Mouse (Mus musculus): ENCODE data around the gene Mpc1. TPM values are rescaled to one million over a fixed set of nuclear protein-coding genes. Genes with fewer than 3 reads are reported as not detected.
"Not testable (repeated sequence)": the region's sequence is repeated elsewhere in the genome, so short reads cannot be mapped to it uniquely, and the experiment has no call there.

The Mpc1 gene
- polyA plus RNA-seq, 1 experiment from 2014 or later: 166 TPM

DNA sequence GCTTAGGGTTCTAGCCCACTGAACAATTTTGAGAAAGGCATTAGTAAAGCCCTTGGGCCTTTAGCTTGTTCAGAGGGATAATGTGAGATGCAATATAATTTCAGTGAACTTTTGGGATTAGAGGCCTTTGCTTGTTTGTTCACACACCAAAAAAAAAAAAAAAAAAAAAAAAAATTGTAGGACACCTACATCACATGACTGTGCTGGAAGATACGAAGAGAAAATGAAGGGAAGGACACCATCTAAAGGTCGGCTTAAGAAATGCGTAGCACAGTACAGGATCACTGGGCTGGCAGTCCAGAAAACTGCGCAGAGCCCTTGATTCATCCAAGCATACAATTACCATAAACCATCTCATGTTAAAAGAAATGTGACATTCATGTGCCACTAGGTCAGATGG lies 18.8 kb downstream of the Mpc1 start:
- no peak overlapping the region for H3K4me2 ChIP-seq
- H3K9ac ChIP-seq: no peak overlapping the region
- H3K4me1 ChIP-seq (replicated peaks): no peaks in the 10 kb centered on the region
- peaks cover 4% of the 10 kb centered on the region; the same call in 1 of the 2 replicates for H3K27me3 ChIP-seq (replicated peaks)
- no peaks in the 10 kb centered on the region for H3K9me3 ChIP-seq (replicated peaks)
- H3K4me3 ChIP-seq: no peak overlapping the region
- H3K27ac ChIP-seq (ENCODE audit: poor library complexity, severe bottlenecking): no peak overlapping the region
- ATAC-seq (ENCODE audit: insufficient number of reproducible peaks, low FRiP score): no peak
- peaks cover 6% of the 10 kb centered on the region for H3K36me3 ChIP-seq
- 74% methylated on average over 4 of the region's 4 CpGs for WGBS

DNA sequence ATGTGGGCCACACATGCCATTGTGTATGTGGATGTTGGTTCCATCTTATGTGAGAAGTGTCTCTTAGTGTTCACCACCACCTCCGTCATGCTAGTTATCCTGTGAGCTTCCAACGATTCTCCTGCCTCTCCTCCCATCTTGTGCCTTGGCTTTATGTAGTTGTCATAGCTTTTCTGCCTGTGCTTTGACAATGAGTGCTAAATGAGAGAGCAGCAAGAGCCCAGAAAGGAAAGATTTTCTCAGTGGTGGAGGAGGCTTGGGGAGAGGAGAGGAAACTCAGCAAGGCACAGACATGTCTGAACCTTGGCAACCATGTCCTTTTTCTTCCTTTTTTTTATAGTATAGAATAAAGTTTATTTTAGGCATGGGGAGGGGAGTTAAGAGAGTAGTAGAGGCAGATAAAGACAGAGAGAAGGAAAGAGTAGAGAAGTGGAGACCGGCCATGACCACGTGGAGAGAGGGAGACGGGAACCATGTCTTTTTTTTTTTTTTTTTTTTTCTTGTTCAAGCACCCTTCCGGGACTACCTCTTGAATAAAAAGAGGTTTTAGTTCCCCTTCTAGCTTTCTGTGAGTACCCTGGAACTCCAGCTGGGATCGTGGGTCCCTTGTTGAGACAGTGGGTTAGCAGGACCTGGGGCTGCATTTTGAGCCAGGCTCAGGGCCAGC lies 20.2 kb downstream of the Mpc1 start:
- Histone ChIP-seq H3K36me3 (peaks cover 3% of the 10 kb centered on the region), H3K9me3 (replicated peaks) (no peaks in the 10 kb centered on the region), H3K4me3 (no peak overlapping the region), H3K4me2 (no peak overlapping the region), H3K27me3 (replicated peaks) (peaks cover 4% of the 10 kb centered on the region; the same call in 1 of the 2 replicates), H3K4me1 (replicated peaks) (no peaks in the 10 kb centered on the region), H3K9ac (no peak overlapping the region), H3K27ac (ENCODE audit: poor library complexity, severe bottlenecking) (no peak overlapping the region)
- 64% methylated on average over 7 of the region's 7 CpGs for WGBS
- no peak for ATAC-seq (ENCODE audit: insufficient number of reproducible peaks, low FRiP score)

DNA sequence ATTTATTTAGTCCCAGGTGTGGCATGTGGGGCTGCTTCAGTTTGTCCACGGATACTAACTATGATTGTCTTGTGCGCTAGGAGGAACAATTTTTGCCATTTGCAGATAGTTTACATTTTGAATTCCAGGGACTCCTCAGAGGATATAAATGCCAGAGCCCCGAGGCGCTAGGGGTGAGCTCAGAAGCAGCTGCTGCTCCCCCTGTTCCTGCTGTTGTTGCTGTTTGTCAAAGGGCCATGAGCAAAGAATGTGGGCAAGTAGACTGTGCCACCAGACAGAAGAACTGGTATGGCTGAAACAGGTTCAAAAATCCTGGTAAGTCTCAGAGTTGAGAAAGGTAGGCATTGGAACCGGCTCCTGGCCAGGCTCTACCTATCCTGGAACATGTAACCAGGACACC lies 21.0 kb downstream of the Mpc1 start:
- 65% methylated on average over 5 of the region's 5 CpGs for WGBS

DNA sequence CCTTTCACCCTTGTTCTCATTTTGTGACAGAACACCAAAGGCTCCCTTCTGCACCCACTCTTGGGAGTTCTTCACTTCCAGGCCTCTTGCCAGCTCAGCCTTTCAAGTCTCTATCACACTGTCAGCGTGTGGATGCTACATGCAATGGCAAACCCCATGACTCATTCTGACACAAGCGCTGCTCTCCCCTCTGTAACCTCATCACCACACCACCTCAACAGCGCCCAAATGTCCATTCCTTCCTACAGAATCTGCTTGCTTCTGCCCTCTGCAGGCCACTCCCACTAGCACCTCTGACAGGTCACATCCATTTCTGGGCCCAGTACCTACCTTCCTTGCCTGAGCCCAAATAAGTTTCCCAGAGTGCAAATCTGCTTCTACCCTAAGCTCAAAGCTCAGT lies 23.1 kb downstream of the Mpc1 start:
- H3K27ac ChIP-seq (ENCODE audit: poor library complexity, severe bottlenecking): no peak overlapping the region
- 23% methylated on average over 3 of the region's 3 CpGs for WGBS

More for the DNA sequence above, 21.0 kb downstream of the Mpc1 start:
- peaks cover 4% of the 10 kb centered on the region; the same call in 1 of the 2 replicates for H3K27me3 ChIP-seq (replicated peaks)
- H3K9me3 ChIP-seq (replicated peaks): no peaks in the 10 kb centered on the region
- H3K27ac ChIP-seq (ENCODE audit: poor library complexity, severe bottlenecking): no peak overlapping the region
- H3K4me3 ChIP-seq: no peak overlapping the region
- no peak overlapping the region for H3K4me2 ChIP-seq
- no peak overlapping the region for H3K9ac ChIP-seq
- no peak for ATAC-seq (ENCODE audit: insufficient number of reproducible peaks, low FRiP score)
- no peaks in the 10 kb centered on the region for H3K36me3 ChIP-seq
- H3K4me1 ChIP-seq (replicated peaks): no peaks in the 10 kb centered on the region

DNA sequence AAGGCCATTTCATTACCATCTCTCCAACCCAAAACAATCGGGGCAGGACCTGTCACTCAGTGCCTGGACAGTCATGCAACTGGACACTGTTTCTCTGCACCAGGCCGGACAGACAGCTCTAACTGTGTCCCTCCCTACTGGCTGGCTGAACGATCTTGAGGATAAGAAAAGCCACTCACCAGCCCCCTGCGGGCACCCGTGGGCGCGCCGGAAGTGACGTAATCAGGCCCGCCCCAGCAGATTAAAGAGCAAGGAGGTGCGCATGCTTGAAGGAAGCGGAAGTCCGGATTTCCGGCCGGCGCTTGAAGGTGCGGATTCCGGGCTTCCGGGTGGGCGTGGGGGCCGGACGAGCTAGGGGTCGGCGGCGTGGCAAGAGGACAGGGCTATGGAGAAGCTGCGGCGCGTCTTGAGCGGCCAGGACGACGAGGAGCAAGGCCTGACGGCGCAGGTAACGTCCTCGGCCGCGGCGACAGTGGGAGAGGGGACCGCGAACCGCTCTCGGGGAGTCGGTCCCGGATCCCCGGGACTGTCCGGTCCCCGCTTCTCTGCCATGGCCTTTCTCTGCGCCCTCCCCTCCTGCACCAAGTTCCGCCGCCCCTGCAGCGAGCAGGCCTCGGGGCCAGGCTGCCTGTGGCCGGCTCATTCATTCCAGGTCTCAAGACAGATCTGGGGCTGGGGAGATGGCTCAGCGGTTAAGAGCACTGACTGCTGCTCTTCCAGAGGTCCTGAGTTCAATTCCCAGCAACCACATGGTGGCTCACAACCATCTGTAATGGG lies 28.3 kb downstream of the Mpc1 start, which contains the start of gene Sft2d1:
Sft2d1 (plus strand) TSS at position 265 of the 777 bp plus-strand sequence.
- Histone ChIP-seq H3K9me3 (replicated peaks) (no peaks in the 10 kb centered on the region), H3K4me2 (peak within 1 kb of the TSS; percentile 78), H3K4me1 (replicated peaks) (peaks cover 17% of the 10 kb centered on the region), H3K27me3 (replicated peaks) (no peaks in the 10 kb centered on the region), H3K4me3 (peak within 1 kb of the TSS; percentile 93), H3K36me3 (no peaks in the 10 kb centered on the region), H3K9ac (peak within 1 kb of the TSS; percentile 88), H3K27ac (ENCODE audit: poor library complexity, severe bottlenecking) (peak within 1 kb of the TSS; percentile 30; the same call in 1 of the 2 replicates)
- under 1% methylated on average over 54 of the region's 54 CpGs for WGBS
- ATAC-seq (ENCODE audit: insufficient number of reproducible peaks, low FRiP score): peak; percentile 94

More for the DNA sequence above, 23.1 kb downstream of the Mpc1 start:
- Histone ChIP-seq H3K4me1 (replicated peaks) (no peaks in the 10 kb centered on the region), H3K27me3 (replicated peaks) (peaks cover 4% of the 10 kb centered on the region; the same call in 1 of the 2 replicates), H3K4me3 (no peak overlapping the region), H3K36me3 (no peaks in the 10 kb centered on the region), H3K9me3 (replicated peaks) (no peaks in the 10 kb centered on the region), H3K4me2 (no peak overlapping the region), H3K9ac (no peak overlapping the region)
- ATAC-seq (ENCODE audit: insufficient number of reproducible peaks, low FRiP score): no peak

DNA sequence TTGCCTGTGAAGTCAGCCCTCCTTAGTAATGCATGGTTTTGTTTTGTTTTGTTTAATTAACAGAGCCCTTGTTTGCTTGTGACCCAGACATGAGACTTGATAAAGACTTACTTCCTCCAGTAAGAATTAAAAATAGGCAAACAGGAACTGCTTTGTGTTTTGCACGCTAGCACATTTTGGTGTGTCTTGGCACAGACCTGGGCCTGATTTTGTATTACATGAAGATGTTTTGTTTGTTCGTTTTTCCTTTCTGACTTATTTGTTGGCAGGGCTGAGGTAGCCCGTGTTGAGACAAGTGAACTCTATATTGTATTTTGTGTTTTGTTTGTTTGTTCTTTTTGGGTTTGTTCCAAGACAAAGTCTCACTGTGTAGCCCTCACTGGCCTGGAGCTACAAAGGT lies 29.0 kb downstream of the Mpc1 start:
- H3K36me3 ChIP-seq: no peaks in the 10 kb centered on the region
- peak overlapping the region; percentile 78 for H3K4me2 ChIP-seq
- no peak overlapping the region for H3K27ac ChIP-seq (ENCODE audit: poor library complexity, severe bottlenecking)
- peak overlapping the region; percentile 93 for H3K4me3 ChIP-seq
- H3K4me1 ChIP-seq (replicated peaks): peaks cover 17% of the 10 kb centered on the region
- 31% methylated on average over 3 of the region's 3 CpGs for WGBS
- H3K27me3 ChIP-seq (replicated peaks): no peaks in the 10 kb centered on the region
- no peak for ATAC-seq (ENCODE audit: insufficient number of reproducible peaks, low FRiP score)
- peak overlapping the region; percentile 88 for H3K9ac ChIP-seq
- no peaks in the 10 kb centered on the region for H3K9me3 ChIP-seq (replicated peaks)

DNA sequence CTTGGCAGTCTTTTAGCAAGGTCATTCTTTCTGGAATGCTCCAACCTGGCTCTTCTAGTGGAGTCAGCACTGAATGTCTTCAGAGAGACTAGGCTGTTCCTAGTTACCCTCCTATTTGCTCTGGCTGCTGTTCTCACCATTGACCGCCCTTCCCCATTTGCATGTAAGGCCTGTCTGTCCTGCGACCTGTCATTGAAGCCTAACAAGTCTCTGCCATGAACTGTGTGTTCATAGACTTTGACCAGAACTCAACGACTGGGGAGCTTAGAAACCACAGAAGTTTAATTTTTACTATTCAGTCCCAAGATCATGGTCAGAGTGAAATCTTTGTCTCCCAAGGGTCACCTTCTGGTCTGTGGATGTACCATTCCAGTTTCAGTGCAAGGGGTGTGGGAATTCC lies 31.3 kb downstream of the Mpc1 start:
- Histone ChIP-seq H3K4me2 (no peak overlapping the region), H3K9me3 (replicated peaks) (no peaks in the 10 kb centered on the region), H3K9ac (no peak overlapping the region), H3K4me1 (replicated peaks) (peaks cover 17% of the 10 kb centered on the region), H3K27ac (ENCODE audit: poor library complexity, severe bottlenecking) (no peak overlapping the region), H3K36me3 (no peaks in the 10 kb centered on the region), H3K27me3 (replicated peaks) (no peaks in the 10 kb centered on the region), H3K4me3 (no peak overlapping the region)
- ATAC-seq (ENCODE audit: insufficient number of reproducible peaks, low FRiP score): no peak
- WGBS: 84% methylated on average over 3 of the region's 3 CpGs

DNA sequence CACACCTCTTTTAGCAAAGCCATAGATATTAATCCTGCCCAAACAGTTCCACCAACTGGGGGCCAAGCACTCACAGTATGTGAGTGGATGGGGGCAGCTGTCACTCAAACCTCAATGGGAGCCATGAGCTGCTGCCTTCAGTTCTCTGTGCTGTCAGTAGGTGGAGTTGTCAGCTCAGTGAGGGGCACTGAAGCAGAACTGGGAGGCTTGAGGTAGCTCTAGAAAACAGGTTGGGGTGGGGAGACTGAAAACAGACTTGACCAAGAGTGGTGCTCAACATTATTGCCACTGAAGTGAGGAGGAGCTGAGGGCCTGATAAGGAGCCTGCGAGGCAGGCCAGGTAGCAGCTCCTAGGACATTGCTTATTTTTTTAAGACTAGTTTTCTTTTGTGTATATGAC lies 33.5 kb downstream of the Mpc1 start:
- Histone ChIP-seq H3K27ac (ENCODE audit: poor library complexity, severe bottlenecking) (no peak overlapping the region), H3K9ac (no peak overlapping the region), H3K4me1 (replicated peaks) (peaks cover 17% of the 10 kb centered on the region), H3K27me3 (replicated peaks) (no peaks in the 10 kb centered on the region), H3K4me3 (no peak overlapping the region), H3K36me3 (peaks cover 2% of the 10 kb centered on the region; the same call in 1 of the 2 replicates), H3K9me3 (replicated peaks) (no peaks in the 10 kb centered on the region), H3K4me2 (no peak overlapping the region)
- WGBS: 54% methylated on average over 1 of the region's 1 CpGs
- no peak for ATAC-seq (ENCODE audit: insufficient number of reproducible peaks, low FRiP score)

DNA sequence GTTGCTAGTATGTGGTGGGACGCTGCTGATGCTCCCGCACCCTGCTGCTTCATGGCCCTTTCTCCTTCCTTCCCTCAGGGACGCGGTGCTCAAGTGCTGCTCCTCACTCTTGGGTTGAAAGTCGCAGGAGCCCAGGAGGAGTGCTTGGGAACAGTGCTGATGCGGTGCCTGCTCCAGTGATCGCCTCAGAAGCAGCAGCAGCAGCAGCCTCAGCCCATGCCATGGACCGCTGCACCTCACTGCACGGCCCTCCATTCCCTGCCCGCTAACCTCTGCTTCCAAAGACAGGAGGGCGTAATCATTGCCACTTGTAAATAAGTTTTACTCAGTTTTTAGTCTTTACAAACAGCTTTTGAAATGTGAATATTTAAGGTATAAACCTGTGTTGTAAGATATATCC lies 44.2 kb downstream of the Mpc1 start:
- H3K4me3 ChIP-seq; H3K4me1 ChIP-seq (replicated peaks); H3K4me2 ChIP-seq; ATAC-seq (ENCODE audit: insufficient number of reproducible peaks, low FRiP score); H3K27me3 ChIP-seq (replicated peaks); H3K27ac ChIP-seq (ENCODE audit: poor library complexity, severe bottlenecking); H3K9ac ChIP-seq; H3K9me3 ChIP-seq (replicated peaks): not testable (repeated sequence)
- WGBS: 87% methylated on average over 11 of the region's 11 CpGs
- peaks cover 19% of the 10 kb centered on the region for H3K36me3 ChIP-seq

DNA sequence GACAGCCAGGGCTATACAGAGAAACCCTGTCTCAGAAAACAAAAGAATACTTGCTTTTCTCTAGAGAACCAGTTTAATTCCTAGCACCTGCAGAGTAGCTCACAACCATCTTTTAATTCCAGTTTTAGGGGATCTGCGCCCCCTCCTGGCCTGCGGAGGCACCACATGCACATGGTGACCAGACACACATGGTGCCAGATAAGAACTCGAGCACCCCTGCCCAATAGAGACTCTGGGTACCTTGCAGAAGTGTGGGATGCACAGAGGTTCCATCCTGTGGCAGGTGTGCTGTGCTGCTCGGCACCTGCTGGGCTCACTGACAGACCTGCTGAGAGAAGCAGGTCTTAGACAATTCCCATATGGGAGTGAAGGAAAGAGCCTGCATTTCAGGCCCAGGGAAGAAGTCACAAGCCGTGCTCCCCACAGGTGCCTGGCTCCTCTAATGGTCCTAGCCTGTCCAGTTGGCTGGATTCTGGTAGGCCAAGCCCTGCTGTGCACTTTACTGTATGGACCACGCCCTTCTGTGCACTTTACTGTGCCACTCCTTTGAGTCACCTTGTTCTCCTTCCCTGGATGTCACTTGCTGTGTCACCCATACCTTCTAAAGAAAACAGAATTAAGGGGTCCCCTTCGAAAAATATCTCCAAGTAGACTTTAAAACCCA lies 45.9 kb downstream of the Mpc1 start:
- WGBS: 64% methylated on average over 7 of the region's 7 CpGs
- Histone ChIP-seq H3K36me3 (peaks cover 19% of the 10 kb centered on the region), H3K4me2 (no peak overlapping the region), H3K27ac (ENCODE audit: poor library complexity, severe bottlenecking) (no peak overlapping the region), H3K4me1 (replicated peaks) (peaks cover 3% of the 10 kb centered on the region; the same call in 1 of the 2 replicates), H3K9me3 (replicated peaks) (no peaks in the 10 kb centered on the region), H3K27me3 (replicated peaks) (no peaks in the 10 kb centered on the region), H3K4me3 (no peak overlapping the region), H3K9ac (no peak overlapping the region)
- no peak for ATAC-seq (ENCODE audit: insufficient number of reproducible peaks, low FRiP score)

DNA sequence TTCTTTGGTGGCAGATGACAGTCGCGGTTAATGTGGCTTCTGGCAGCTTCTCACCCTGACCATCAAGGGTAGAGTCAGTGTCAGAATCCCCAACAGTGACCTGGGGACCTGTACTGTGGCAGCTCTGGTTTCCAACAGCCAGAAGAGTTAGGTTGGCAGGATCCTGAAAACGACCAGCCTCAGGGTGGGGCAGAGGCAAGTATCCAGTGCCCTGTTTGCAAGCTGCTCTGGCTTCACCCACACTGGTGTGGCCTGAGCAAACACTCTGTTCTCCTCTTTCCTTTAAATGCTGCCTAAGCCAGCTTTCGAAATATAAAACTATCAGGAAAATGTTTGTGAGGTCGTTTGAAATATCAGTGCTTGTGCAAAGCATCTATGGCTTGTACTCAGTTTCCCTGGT lies 47.9 kb downstream of the Mpc1 start:
- H3K36me3 ChIP-seq: peaks cover 18% of the 10 kb centered on the region
- no peaks in the 10 kb centered on the region for H3K27me3 ChIP-seq (replicated peaks)
- no peaks in the 10 kb centered on the region for H3K9me3 ChIP-seq (replicated peaks)
- no peak overlapping the region for H3K27ac ChIP-seq (ENCODE audit: poor library complexity, severe bottlenecking)
- H3K4me2 ChIP-seq: no peak overlapping the region
- WGBS: 66% methylated on average over 5 of the region's 5 CpGs
- ATAC-seq (ENCODE audit: insufficient number of reproducible peaks, low FRiP score): no peak
- H3K9ac ChIP-seq: no peak overlapping the region
- H3K4me1 ChIP-seq (replicated peaks): no peaks in the 10 kb centered on the region
- H3K4me3 ChIP-seq: no peak overlapping the region
